Mouse (Mus musculus): ENCODE results near the gene Shkbp1. TPM values are rescaled to one million over a fixed set of nuclear protein-coding genes. Genes with fewer than 3 reads are reported as not detected.

The Shkbp1 gene
- polyA plus RNA-seq, 1 experiment from 2014 or later = 47.4 TPM

- 68% methylated on average over 2 of the region's 2 CpGs for WGBS
- Histone ChIP-seq H3K9ac (ENCODE audit: low read depth, low read length) (no peak overlapping the region), H3K4me3 (ENCODE audit: low read depth, low read length) (no peak overlapping the region), H3K4me2 (ENCODE audit: low read length) (no peak overlapping the region), H3K27me3 (ENCODE audit: control insufficient read depth, insufficient read depth, low read depth, low read length) (peaks cover 22% of the 10 kb centered on the region), H3K4me1 (ENCODE audit: control insufficient read depth, insufficient read depth, low read length) (peaks cover 16% of the 10 kb centered on the region), H3K9me3 (replicated peaks; ENCODE audit: control insufficient read depth, low read length, poor library complexity, severe bottlenecking) (no peaks in the 10 kb centered on the region), H3K27ac (ENCODE audit: low read length) (no peak overlapping the region), H3K36me3 (ENCODE audit: control insufficient read depth, insufficient read depth, low read length) (peaks cover 4% of the 10 kb centered on the region; the same call in 1 of the 2 replicates)
- no peak for ATAC-seq
Observed at GRCm38 (mm10) chr7:27359162-27359561, 3.3 kb upstream of the Shkbp1 start.

- 0 out of 2 replicates have a peak, but pooled peaks cover 2% of the 10 kb centered on the region for H3K36me3 ChIP-seq (ENCODE audit: control insufficient read depth, insufficient read depth, low read length)
- H3K4me2 ChIP-seq (ENCODE audit: low read length) = no peak overlapping the region
- peaks cover 17% of the 10 kb centered on the region for H3K4me1 ChIP-seq (ENCODE audit: control insufficient read depth, insufficient read depth, low read length)
- ATAC-seq = no peak
- peaks cover 14% of the 10 kb centered on the region for H3K27me3 ChIP-seq (ENCODE audit: control insufficient read depth, insufficient read depth, low read depth, low read length)
- no peak overlapping the region for H3K4me3 ChIP-seq (ENCODE audit: low read depth, low read length)
- H3K9ac ChIP-seq (ENCODE audit: low read depth, low read length) = no peak overlapping the region
- WGBS = 20% methylated on average over 3 of the region's 3 CpGs
- H3K9me3 ChIP-seq (replicated peaks; ENCODE audit: control insufficient read depth, low read length, poor library complexity, severe bottlenecking) = no peaks in the 10 kb centered on the region
- H3K27ac ChIP-seq (ENCODE audit: low read length) = no peak overlapping the region
Observed at GRCm38 (mm10) chr7:27357595-27357978, 1.8 kb upstream of the Shkbp1 start.

GRCm38 (mm10) chr7:27356861-27357594 is 1.2 kb upstream of the Shkbp1 start, which contains the start of gene Gm20479:
TSS of gene Gm20479 (minus strand) at chr7:27357419.
- H3K9me3 ChIP-seq (replicated peaks; ENCODE audit: control insufficient read depth, low read length, poor library complexity, severe bottlenecking) = no peaks in the 10 kb centered on the region
- H3K4me1 ChIP-seq (ENCODE audit: control insufficient read depth, insufficient read depth, low read length) = peaks cover 17% of the 10 kb centered on the region
- H3K9ac ChIP-seq (ENCODE audit: low read depth, low read length) = peak within 1 kb of the TSS; percentile 68
- H3K36me3 ChIP-seq (ENCODE audit: control insufficient read depth, insufficient read depth, low read length) = 0 out of 2 replicates have a peak, but pooled peaks cover 2% of the 10 kb centered on the region
- H3K27me3 ChIP-seq (ENCODE audit: control insufficient read depth, insufficient read depth, low read depth, low read length) = peaks cover 14% of the 10 kb centered on the region
- H3K4me3 ChIP-seq (ENCODE audit: low read depth, low read length) = peak within 1 kb of the TSS; percentile 53
- 10% methylated on average over 27 of the region's 27 CpGs for WGBS
- ATAC-seq = no peak
- H3K4me2 ChIP-seq (ENCODE audit: low read length) = peak within 1 kb of the TSS; percentile 70
- H3K27ac ChIP-seq (ENCODE audit: low read length) = no peak within 1 kb of the TSS

- H3K9ac ChIP-seq (ENCODE audit: low read depth, low read length) = peak overlapping the region; percentile 68
- 0 out of 2 replicates have a peak, but pooled peaks cover 2% of the 10 kb centered on the region for H3K36me3 ChIP-seq (ENCODE audit: control insufficient read depth, insufficient read depth, low read length)
- peaks cover 15% of the 10 kb centered on the region for H3K4me1 ChIP-seq (ENCODE audit: control insufficient read depth, insufficient read depth, low read length)
- ATAC-seq = peak; percentile 32
- peak overlapping the region; percentile 53 for H3K4me3 ChIP-seq (ENCODE audit: low read depth, low read length)
- peak overlapping the region; percentile 70 for H3K4me2 ChIP-seq (ENCODE audit: low read length)
- H3K27me3 ChIP-seq (ENCODE audit: control insufficient read depth, insufficient read depth, low read depth, low read length) = peaks cover 14% of the 10 kb centered on the region
- 2% methylated on average over 16 of the region's 16 CpGs for WGBS
- no peaks in the 10 kb centered on the region for H3K9me3 ChIP-seq (replicated peaks; ENCODE audit: control insufficient read depth, low read length, poor library complexity, severe bottlenecking)
- H3K27ac ChIP-seq (ENCODE audit: low read length) = no peak overlapping the region
Observed at GRCm38 (mm10) chr7:27356248-27356647, 429 bp upstream of the Shkbp1 start.

DNA sequence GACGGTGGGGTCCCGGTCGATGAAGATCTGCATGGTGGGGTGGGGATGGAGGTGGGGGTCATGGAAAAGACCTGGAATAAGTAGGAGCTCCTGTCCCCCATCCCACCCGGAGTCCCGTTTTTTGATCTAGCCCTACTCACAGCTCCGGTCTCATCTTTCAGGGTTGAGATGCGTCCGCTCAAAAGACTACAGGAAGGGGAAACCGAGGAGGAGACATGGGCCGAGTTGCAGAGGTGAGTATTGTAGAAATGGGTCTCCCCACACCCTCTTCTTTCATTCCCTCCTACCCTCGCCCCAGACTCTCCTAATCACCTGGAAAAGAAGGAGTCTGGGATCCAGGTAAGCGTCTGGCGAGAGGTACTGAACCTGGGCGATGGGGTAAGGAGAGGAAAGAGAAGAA is 558 bp downstream of the Shkbp1 start:
- Histone ChIP-seq H3K27ac (ENCODE audit: low read length) (peak overlapping the region; percentile 70), H3K36me3 (ENCODE audit: control insufficient read depth, insufficient read depth, low read length) (peaks cover 4% of the 10 kb centered on the region; the same call in 1 of the 2 replicates), H3K9me3 (replicated peaks; ENCODE audit: control insufficient read depth, low read length, poor library complexity, severe bottlenecking) (no peaks in the 10 kb centered on the region), H3K27me3 (ENCODE audit: control insufficient read depth, insufficient read depth, low read depth, low read length) (peaks cover 14% of the 10 kb centered on the region), H3K4me1 (ENCODE audit: control insufficient read depth, insufficient read depth, low read length) (peaks cover 10% of the 10 kb centered on the region), H3K4me3 (ENCODE audit: low read depth, low read length) (peak overlapping the region; percentile 53), H3K4me2 (ENCODE audit: low read length) (peak overlapping the region; percentile 70), H3K9ac (ENCODE audit: low read depth, low read length) (peak overlapping the region; percentile 68)
- 6% methylated on average over 14 of the region's 14 CpGs for WGBS
- peak; percentile 6; the same call in 1 of the 2 replicates for ATAC-seq

DNA sequence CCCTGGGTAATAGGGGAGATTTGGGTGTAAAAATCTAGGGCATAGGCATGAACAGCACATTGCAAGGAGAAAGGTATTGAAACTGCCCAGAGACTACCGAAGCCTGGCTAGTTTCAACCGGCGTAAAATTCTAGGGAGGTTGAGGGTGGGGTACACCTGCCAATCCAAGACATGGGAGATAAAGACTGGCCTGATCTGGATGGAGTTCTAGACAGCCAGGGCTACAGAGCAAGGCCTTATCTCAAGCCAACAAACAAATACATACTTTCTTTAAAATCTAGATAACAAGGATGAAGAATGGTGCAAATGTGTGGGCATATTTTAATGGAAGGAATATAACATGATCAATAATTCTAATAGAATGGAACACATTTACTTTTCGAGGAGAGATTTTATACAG is 1.0 kb downstream of the Shkbp1 start:
- H3K27ac ChIP-seq (ENCODE audit: low read length) = no peak overlapping the region
- H3K4me3 ChIP-seq (ENCODE audit: low read depth, low read length) = peak overlapping the region; percentile 53
- peaks cover 10% of the 10 kb centered on the region for H3K4me1 ChIP-seq (ENCODE audit: control insufficient read depth, insufficient read depth, low read length)
- 56% methylated on average over 4 of the region's 4 CpGs for WGBS
- no peak; the same call in 1 of the 2 replicates for ATAC-seq
- H3K4me2 ChIP-seq (ENCODE audit: low read length) = peak overlapping the region; percentile 70
- peak overlapping the region; percentile 68 for H3K9ac ChIP-seq (ENCODE audit: low read depth, low read length)
- peaks cover 14% of the 10 kb centered on the region for H3K27me3 ChIP-seq (ENCODE audit: control insufficient read depth, insufficient read depth, low read depth, low read length)
- H3K36me3 ChIP-seq (ENCODE audit: control insufficient read depth, insufficient read depth, low read length) = peaks cover 4% of the 10 kb centered on the region; the same call in 1 of the 2 replicates
- H3K9me3 ChIP-seq (replicated peaks; ENCODE audit: control insufficient read depth, low read length, poor library complexity, severe bottlenecking) = no peaks in the 10 kb centered on the region

DNA sequence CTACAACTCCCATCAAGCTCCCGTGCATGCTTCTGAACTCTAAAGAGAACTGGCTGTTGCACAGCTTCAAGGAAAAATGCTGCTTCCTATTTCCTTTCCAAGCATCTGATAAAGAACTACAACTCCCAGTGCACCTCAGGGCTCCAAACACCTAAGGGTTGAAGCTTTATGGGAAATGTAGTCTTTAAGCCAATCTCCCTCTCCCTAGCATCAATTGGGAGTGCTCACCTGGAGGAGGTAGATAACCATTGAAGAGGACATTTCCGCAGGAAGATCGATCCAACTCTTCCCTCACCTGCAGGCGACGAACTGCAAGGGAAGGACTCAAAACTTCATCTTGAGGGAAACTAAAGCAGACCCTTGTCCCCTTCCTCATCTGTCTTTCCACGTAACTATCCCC is 1.7 kb downstream of the Shkbp1 start:
- ATAC-seq = peak; percentile 36
- Histone ChIP-seq H3K27ac (ENCODE audit: low read length) (no peak overlapping the region), H3K4me3 (ENCODE audit: low read depth, low read length) (peak overlapping the region; percentile 53), H3K9me3 (replicated peaks; ENCODE audit: control insufficient read depth, low read length, poor library complexity, severe bottlenecking) (no peaks in the 10 kb centered on the region), H3K27me3 (ENCODE audit: control insufficient read depth, insufficient read depth, low read depth, low read length) (peaks cover 14% of the 10 kb centered on the region), H3K9ac (ENCODE audit: low read depth, low read length) (peak overlapping the region; percentile 39), H3K36me3 (ENCODE audit: control insufficient read depth, insufficient read depth, low read length) (peaks cover 7% of the 10 kb centered on the region; the same call in 1 of the 2 replicates), H3K4me2 (ENCODE audit: low read length) (peak overlapping the region; percentile 70), H3K4me1 (ENCODE audit: control insufficient read depth, insufficient read depth, low read length) (peaks cover 10% of the 10 kb centered on the region)
- WGBS = 29% methylated on average over 6 of the region's 6 CpGs

DNA sequence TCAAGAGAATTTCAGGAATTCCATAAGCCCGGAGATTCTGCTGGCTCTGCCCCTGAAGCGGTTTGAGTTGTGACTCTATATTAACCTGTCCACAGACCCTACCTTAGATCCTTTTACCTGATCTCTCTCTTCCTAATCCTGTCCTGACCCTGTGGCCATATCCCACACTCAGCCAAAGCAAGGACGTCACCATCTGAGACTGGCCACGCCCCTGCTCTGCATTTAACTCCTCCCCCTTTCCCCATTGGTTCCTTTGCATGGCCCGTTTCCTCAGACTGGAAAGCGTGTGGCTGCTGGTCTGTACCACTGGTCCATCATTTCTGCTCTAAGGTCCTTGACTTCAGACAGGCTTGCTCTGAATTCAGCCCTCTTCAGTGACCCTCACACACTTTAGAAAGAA is 10.4 kb downstream of the Shkbp1 start:
- H3K27ac ChIP-seq (ENCODE audit: low read length) = no peak overlapping the region
- no peaks in the 10 kb centered on the region for H3K9me3 ChIP-seq (replicated peaks; ENCODE audit: control insufficient read depth, low read length, poor library complexity, severe bottlenecking)
- no peaks in the 10 kb centered on the region for H3K4me1 ChIP-seq (ENCODE audit: control insufficient read depth, insufficient read depth, low read length)
- no peaks in the 10 kb centered on the region for H3K27me3 ChIP-seq (ENCODE audit: control insufficient read depth, insufficient read depth, low read depth, low read length)
- no peak for ATAC-seq
- no peak overlapping the region for H3K9ac ChIP-seq (ENCODE audit: low read depth, low read length)
- no peak overlapping the region for H3K4me2 ChIP-seq (ENCODE audit: low read length)
- no peak overlapping the region for H3K4me3 ChIP-seq (ENCODE audit: low read depth, low read length)
- H3K36me3 ChIP-seq (ENCODE audit: control insufficient read depth, insufficient read depth, low read length) = peaks cover 24% of the 10 kb centered on the region
- WGBS = 18% methylated on average over 6 of the region's 6 CpGs

DNA sequence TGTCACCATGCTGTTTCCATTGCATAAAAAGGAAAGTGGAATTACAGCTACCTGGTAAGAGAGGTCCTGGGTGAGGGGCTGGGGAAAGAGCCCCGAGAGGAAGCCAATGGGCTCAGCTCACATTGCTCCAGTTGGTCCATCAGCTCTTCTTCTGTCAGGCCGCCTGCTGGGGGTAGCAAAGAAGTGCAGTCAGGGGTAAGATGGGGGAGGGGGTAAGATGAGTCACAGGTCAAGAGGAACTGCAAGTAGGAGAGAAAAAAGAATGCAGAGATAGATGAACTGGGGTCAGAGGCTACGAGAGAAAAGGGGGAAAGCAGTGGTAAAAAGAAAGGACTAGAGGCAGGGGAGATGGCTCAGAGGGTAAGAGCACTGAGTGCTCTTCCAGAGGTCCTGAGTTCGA is 13.2 kb downstream of the Shkbp1 start:
- Histone ChIP-seq H3K4me1 (ENCODE audit: control insufficient read depth, insufficient read depth, low read length) (peaks cover 19% of the 10 kb centered on the region), H3K4me2 (ENCODE audit: low read length) (no peak overlapping the region), H3K27ac (ENCODE audit: low read length) (no peak overlapping the region), H3K9ac (ENCODE audit: low read depth, low read length) (no peak overlapping the region), H3K4me3 (ENCODE audit: low read depth, low read length) (no peak overlapping the region), H3K9me3 (replicated peaks; ENCODE audit: control insufficient read depth, low read length, poor library complexity, severe bottlenecking) (no peaks in the 10 kb centered on the region), H3K27me3 (ENCODE audit: control insufficient read depth, insufficient read depth, low read depth, low read length) (peaks cover under 1% of the 10 kb centered on the region), H3K36me3 (ENCODE audit: control insufficient read depth, insufficient read depth, low read length) (peaks cover 8% of the 10 kb centered on the region)
- no peak for ATAC-seq
- 31% methylated on average over 4 of the region's 4 CpGs for WGBS
